Mouse (Mus musculus) myocyte (in vitro differentiated cells): Measurements from ENCODE around the gene Samd4.
"Not testable (repeated sequence)": the region's sequence is repeated elsewhere in the genome, so short reads cannot be mapped to it uniquely, and the experiment has no call there.

Experiments used
- E2F4 ChIP-seq: IDR thresholded peaks from one replicate; pipeline ENCODE4 v1.6.1; 2011; ENCODE audit warnings: mild to moderate bottlenecking, control low read depth, moderate library complexity; ENCODE audit not compliant: insufficient read depth
- MAX ChIP-seq: IDR thresholded peaks from one replicate; pipeline ENCODE4 v1.6.1; 2011; ENCODE audit warnings: low read depth, mild to moderate bottlenecking, control low read depth
- MYOD1 ChIP-seq, 3 experiments: IDR thresholded peaks; one replicate each; pipeline ENCODE4 v1.6.1; 2011; ENCODE audit warnings: control low read depth in 2 of 3, low read depth in 2 of 3, mild to moderate bottlenecking in 2 of 3, moderate library complexity in 1 of 3; ENCODE audit not compliant: insufficient read length in 2 of 3, control insufficient read depth in 1 of 3
- POLR2A ChIP-seq: IDR thresholded peaks from one replicate; pipeline ENCODE4 v1.6.1; 2011; ENCODE audit warnings: low read depth, mild to moderate bottlenecking, control low read depth, moderate library complexity; ENCODE audit not compliant: insufficient read length
- REST ChIP-seq: IDR thresholded peaks from one replicate; pipeline ENCODE4 v1.6.1; 2011; ENCODE audit warnings: mild to moderate bottlenecking, control low read depth, moderate library complexity; ENCODE audit not compliant: insufficient read depth, insufficient read length
- USF1 ChIP-seq: IDR thresholded peaks from one replicate; pipeline ENCODE4 v1.6.1; 2011; ENCODE audit warnings: low read depth, mild to moderate bottlenecking, control low read depth, moderate library complexity

GRCm38 (mm10) chr14:47110391-47110790 lies 227.7 kb downstream of the Samd4 start:
- not testable (repeated sequence) for TF ChIP-seq POLR2A; USF1; MYOD1 (IDR thresholded peaks at IDR 0.05; ENCODE audit: control insufficient read depth in 1 of 3, insufficient read length in 2 of 3, low read depth in 2 of 3); MAX; E2F4; REST
